Mouse (Mus musculus): ENCODE measurements around the gene Gnaq.

DNA sequence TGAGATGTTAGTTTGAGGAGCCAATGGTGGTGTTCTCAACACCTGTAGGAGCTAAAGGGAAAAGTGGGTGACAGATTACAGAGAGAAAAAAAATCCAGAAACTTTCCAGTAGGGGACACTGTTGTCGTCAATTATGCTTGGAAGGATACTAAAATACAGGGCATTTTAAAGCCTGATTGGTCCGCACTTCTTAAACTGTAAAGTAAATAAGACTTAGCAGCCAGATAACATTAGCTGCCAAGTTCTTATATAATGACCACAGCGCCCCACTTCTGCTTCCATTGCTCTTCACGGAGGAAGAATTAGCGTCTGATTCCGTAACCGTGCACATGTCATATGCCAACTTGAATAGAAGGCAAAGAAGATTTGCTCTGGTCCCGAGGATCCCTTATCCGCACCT lies 302.2 kb downstream of the Gnaq start:
- TF ChIP-seq ZNF384 (IDR thresholded peaks at IDR 0.05; ENCODE audit: low read depth, low read length) (no peak), HCFC1 (IDR thresholded peaks at IDR 0.05; ENCODE audit: borderline replicate concordance, insufficient read depth, low read length) (no peak), MAFK (IDR thresholded peaks at IDR 0.05; ENCODE audit: insufficient read depth, low read depth, low read length) (no peak)

Measured in ES-E14 (cell line).